Mouse (Mus musculus) heart, postnatal 10 days (tissue): ENCODE measurements around the gene Sstr4. TPM values are rescaled to one million over a fixed set of nuclear protein-coding genes. Genes with fewer than 3 reads are reported as not detected.
A peak's percentile ranks its signal among the peaks of the same experiment; 100 is the strongest.

Experiments used
- DNase-seq, 2 experiments: peaks; one replicate each; pipeline ENCODE4 v3.0.0; 2021
- intact Hi-C: fragments of 180-260 bp; cut with DNase I; formaldehyde crosslinking; loops from one replicate; pipeline ENCODE4 v1.15.1; 2025
- total RNA-seq, 2 experiments: library from RNA; stranded (reverse); gene quantifications; 2 replicates each; pipeline ENCODE4 v1.2.3; 2021

Gene Sstr4
- under 1 TPM; 0.77 to 0.89 TPM for total RNA-seq

GRCm38 (mm10) chr2:148395131-148396051 is at the start of gene Sstr4:
TSS of gene Sstr4 (plus strand) at chr2:148395344.
- intact Hi-C loops = loop anchor here (2.0 to 5.0 kb wide), 2 partner anchors 118 to 273 kb away; no protein-coding TSS in a partner anchor

GRCm38 (mm10) chr2:148345373-148345772 is 49.8 kb upstream of the Sstr4 start:
- intact Hi-C loops = loop anchor here (5.0 kb wide), 1 partner anchor 173 kb away; no protein-coding TSS in a partner anchor
- no peak for DNase-seq

More at GRCm38 (mm10) chr2:148395131-148396051, at the start of gene Sstr4:
- peak; percentile 66 for DNase-seq

- intact Hi-C loops = loop anchor here (5.0 kb wide), 1 partner anchor 175 kb away; no protein-coding TSS in a partner anchor
- no peak for DNase-seq
Measured at GRCm38 (mm10) chr2:148346976-148347375, 48.2 kb upstream of the Sstr4 start.

GRCm38 (mm10) chr2:148349509-148350307 is 45.4 kb upstream of the Sstr4 start:
- no peak for DNase-seq
- intact Hi-C loops = loop anchor here (5.0 kb wide), 1 partner anchor 177 kb away; no protein-coding TSS in a partner anchor

- intact Hi-C loops = no loop called here
- no peak for DNase-seq
Measured at GRCm38 (mm10) chr2:148350460-148350859, 44.7 kb upstream of the Sstr4 start.

GRCm38 (mm10) chr2:148352655-148353054 is 42.5 kb upstream of the Sstr4 start:
- DNase-seq = no peak
- intact Hi-C loops = no loop called here

- DNase-seq = no peak
- intact Hi-C loops = no loop called here
Measured at GRCm38 (mm10) chr2:148357145-148357544, 38.0 kb upstream of the Sstr4 start.

GRCm38 (mm10) chr2:148364536-148364935 is 30.6 kb upstream of the Sstr4 start:
- intact Hi-C loops = no loop called here
- DNase-seq = no peak

- intact Hi-C loops = no loop called here
- DNase-seq = no peak
Measured at GRCm38 (mm10) chr2:148365227-148365626, 29.9 kb upstream of the Sstr4 start.

- intact Hi-C loops = no loop called here
- DNase-seq = peak in 1 of 2 experiments; percentile 38
Measured at GRCm38 (mm10) chr2:148371743-148372630, 23.2 kb upstream of the Sstr4 start.

- intact Hi-C loops = no loop called here
- no peak for DNase-seq
Measured at GRCm38 (mm10) chr2:148373602-148374071, 21.5 kb upstream of the Sstr4 start.

- DNase-seq = peak; percentile 35 to 37
- intact Hi-C loops = no loop called here
Measured at GRCm38 (mm10) chr2:148375326-148376150, 19.6 kb upstream of the Sstr4 start.

GRCm38 (mm10) chr2:148378817-148379342 is 16.3 kb upstream of the Sstr4 start:
- DNase-seq = no peak
- intact Hi-C loops = no loop called here

GRCm38 (mm10) chr2:148379899-148380413 is 15.2 kb upstream of the Sstr4 start:
- no peak for DNase-seq
- intact Hi-C loops = no loop called here

- no peak for DNase-seq
- intact Hi-C loops = no loop called here
Measured at GRCm38 (mm10) chr2:148381076-148381475, 14.1 kb upstream of the Sstr4 start.

GRCm38 (mm10) chr2:148386476-148386875 is 8.7 kb upstream of the Sstr4 start:
- DNase-seq = no peak
- intact Hi-C loops = no loop called here

GRCm38 (mm10) chr2:148386927-148387326 is 8.2 kb upstream of the Sstr4 start:
- DNase-seq = no peak
- intact Hi-C loops = no loop called here
